Mouse (Mus musculus) liver (tissue): ENCODE results near the gene Vwa3a.

Experiments used
- DNase-seq: peaks from one replicate; pipeline ENCODE4 v3.0.0-alpha.2; 2020; ENCODE audit warnings: mixed read lengths

The Vwa3a gene

GRCm38 (mm10) chr7:120748478-120748877, 9.4 kb downstream of the Vwa3a start:
- no peak for DNase-seq

DNA sequence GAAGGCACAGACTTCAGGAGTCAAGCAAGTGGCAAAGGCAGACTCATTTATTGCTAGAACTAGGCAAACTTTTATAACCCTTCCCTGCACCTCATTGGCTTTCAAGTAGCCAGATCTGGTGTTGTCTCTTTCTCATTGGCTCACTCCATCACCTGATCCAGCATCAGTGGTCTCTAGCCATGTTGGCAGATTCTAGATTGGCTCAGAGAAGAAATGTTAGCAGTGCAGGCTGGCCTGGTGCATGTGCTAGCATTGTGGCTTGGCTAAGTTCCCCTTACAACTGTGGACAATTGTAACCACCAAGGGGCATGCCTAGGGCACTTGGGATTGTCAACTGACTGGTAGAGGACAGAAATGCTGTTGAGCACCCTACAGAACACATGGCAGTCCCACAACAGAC, 12.2 kb downstream of the Vwa3a start:
- DNase-seq = no peak

DNA sequence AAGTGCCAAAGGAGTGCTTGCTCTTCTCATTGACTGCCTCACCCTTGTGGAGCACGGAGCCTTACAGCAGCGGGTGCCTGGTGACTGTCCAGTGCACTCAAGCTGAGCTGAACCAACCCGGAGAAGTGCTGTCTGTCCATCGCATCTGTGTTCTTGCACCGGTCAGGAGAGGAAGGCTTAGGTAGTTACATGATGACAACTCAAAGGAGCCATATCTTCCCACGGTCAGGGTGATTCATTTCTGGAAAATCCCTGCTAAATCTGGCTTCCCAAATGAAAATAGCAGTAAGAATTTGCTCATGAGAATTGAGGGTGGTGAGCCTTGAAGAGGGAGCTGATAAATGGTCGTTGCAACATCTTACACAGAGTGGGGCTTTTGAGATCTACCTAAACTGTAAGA, 12.8 kb downstream of the Vwa3a start:
- no peak for DNase-seq

DNA sequence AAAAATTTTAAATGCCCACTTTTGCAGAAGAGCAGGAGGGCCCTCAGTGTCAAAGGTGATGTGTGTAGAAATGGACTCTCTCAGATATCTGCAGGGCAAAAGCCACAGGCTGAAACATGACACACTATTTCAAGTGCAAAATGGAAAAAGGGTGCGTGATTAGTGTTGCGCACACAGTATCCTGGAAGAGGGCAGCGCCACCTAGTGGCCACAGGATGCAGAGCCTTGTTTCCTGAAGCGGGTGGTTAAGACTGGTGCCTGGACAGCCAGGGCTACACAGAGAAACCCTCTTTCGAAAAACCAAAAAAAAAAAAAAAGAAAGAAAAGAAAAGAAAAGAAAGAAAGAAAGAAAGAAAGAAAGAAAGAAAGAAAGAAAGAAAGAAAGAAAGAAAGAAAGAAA, 15.6 kb downstream of the Vwa3a start:
- DNase-seq = peak; percentile 83

GRCm38 (mm10) chr7:120767369-120767768, 28.3 kb downstream of the Vwa3a start:
- DNase-seq = no peak

GRCm38 (mm10) chr7:120771389-120771788, 32.3 kb downstream of the Vwa3a start:
- DNase-seq = no peak

GRCm38 (mm10) chr7:120778012-120778411, 38.9 kb downstream of the Vwa3a start:
- no peak for DNase-seq

- DNase-seq = no peak
These were observed 56.4 kb downstream of the Vwa3a start for GRCm38 (mm10) chr7:120795544-120795943.

DNA sequence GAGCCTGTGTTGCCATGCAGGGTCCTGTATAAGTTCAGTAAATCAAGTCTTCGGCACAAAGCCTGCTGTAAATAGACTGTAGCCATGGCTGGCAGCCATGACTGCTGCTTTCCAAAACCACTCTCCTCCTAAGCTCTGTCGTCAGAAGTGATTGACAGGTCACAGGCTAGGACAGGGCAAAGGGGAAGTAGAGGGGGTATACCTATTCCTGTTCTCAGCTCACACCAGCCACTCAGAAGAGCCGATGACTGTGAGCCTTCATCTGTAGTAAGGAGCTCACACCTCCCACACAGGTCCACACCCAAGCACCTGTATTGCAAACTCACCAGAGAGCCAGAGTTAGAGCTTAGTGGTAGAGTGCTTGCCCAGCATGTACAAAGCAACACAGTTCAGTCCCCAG, 57.3 kb downstream of the Vwa3a start:
- no peak for DNase-seq

- no peak for DNase-seq
These were observed 64.2 kb downstream of the Vwa3a start for GRCm38 (mm10) chr7:120803268-120803667.

- no peak for DNase-seq
These were observed 70.6 kb downstream of the Vwa3a start for GRCm38 (mm10) chr7:120809705-120810104.

DNA sequence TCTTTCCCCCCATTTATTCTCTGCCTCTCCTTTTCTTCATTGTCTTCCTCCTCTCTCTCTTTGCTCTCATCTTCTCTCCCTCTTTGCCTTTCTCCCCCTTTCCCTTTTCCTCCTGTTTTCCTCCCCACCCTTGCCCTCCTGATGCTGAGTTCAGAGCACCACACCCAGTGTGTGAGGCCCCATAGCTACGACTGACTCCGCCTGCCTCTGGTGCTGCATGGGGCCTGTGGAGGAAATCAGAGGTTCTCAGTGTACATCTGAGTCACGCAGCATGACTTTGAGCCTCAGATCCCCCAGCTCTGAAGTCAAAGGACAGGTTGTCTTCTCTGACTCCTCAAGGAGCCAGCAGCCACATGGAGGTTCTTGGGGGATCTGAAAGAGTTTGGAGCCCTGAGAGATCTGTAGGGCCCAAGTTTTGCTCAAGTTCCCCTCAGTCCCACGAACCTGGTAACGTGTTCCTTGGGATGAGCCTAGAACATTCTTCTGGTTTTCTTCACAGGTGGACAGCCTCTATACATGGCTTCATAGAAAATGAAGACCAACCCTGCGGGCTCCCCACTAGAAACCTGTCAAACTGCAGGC, 72.8 kb downstream of the Vwa3a start, which contains the start of gene Gm5737:
Gene Gm5737, plus strand, starts transcription at position 532 of the 582 bp plus-strand sequence.
- no peak for DNase-seq

GRCm38 (mm10) chr7:120817552-120817951, 78.4 kb downstream of the Vwa3a start:
- no peak for DNase-seq

DNA sequence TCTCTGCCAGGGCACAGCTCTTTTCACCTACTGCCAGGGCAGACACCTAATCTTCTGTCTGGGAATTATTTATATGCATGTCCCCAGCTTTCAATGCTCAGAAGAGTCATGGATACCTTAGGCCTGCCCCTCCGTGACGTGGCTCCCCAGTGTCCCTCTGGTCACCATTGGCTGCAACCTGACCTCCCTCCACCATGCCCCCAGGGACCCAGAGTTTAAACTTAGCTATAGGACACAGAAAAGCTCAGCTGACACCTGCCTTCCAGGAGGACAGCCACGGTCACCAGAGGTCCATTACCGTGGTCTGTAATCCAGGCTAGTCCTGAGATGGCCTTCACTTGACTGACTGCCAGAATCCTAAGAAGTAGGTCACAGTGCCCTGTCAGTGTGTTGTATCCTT, 80.3 kb downstream of the Vwa3a start:
- DNase-seq = no peak

- peak; percentile 65 for DNase-seq
These were observed 84.1 kb downstream of the Vwa3a start for GRCm38 (mm10) chr7:120823248-120823647.

GRCm38 (mm10) chr7:120825097-120825496, 86.0 kb downstream of the Vwa3a start:
- DNase-seq = no peak

DNA sequence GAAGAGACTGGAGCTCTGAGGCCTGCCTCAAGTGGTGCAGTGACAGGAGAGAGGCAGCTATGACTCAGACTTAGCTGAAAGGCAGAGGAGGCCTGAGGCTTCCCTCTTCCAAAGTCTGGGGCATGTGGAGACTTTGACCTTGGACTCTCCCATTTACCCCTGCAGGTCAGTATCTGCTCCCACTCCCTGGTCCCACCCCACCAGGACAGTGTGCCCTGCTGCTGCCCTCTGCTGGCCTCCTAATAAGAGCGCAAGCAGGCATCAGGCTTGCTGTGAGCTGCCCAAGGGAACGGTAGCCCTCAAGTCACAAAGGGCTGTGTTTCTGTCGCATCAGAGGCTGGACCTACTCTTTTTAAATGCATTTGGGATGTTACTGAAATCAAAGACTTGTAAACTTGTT, 87.3 kb downstream of the Vwa3a start:
- peak; percentile 60 for DNase-seq

GRCm38 (mm10) chr7:120830431-120831381, 91.6 kb downstream of the Vwa3a start:
- peak; percentile 83 for DNase-seq

- peak; percentile 63 for DNase-seq
These were observed 95.3 kb downstream of the Vwa3a start for GRCm38 (mm10) chr7:120834426-120834825.

DNA sequence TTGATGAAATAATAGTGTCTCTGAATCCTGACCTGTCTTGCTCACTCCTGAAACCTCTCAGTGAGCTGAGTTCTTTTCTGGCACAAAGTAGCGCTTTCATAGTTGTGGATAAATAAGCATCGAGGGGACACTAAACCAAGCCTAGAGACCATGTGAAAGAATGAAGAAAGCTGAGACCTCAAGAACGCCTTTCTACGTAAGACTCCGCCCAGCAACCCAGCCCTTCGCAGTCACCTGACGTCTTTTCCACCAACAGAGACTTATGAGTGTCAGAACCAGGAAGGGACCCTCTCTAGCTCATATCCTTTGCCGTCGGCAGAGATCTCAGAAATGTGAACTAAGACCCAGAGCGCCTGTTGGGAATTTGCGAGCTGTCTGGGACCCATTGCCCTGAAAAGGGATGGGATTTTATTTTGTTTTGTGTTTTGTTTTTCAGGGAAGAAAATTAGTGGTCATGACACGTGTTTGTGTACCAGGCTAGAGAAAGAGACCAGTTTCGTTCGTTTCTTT, 95.8 kb downstream of the Vwa3a start:
- peak; percentile 86 for DNase-seq

DNA sequence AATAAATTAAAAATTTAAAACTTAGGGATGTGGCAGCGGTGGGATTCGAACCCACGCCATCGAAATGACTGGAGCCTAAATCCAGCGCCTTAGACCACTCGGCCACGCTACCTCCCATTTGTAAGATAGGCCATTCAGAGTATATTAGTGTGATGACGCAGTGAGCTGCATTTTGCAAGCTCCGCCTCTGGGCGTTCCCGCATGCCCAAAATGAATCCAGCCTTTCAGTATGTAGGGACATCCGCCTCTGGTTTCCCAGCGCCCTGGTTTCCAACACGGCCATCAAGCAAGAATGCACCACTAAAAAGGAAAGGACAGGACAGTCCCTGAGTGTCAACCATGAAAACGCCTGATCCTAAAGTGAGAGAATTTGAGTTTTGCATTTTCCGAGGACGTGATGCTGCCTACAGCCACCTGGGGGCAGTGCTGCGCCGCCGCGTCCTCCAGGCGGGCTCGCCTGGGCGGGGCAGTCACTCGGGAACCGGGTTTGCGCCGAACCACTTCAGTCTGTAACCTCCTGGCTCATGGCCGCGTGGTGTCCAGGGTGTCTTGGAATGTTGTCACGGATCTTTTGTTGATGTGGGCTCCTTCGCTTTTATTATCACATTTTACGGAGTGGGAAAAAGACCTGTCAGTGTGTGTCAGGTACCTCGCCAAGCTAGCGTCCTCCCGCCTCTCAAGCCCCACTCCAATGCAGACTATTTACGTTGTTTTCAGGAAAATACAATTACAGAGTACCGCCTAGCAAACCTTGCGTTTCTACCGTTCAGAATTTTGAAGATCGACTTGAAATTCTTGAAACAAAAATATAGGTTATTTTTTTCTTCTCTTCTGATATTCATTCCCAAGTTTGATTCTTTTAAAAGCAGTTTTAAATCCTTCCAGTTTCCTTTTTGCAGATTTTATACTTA, 96.6 kb downstream of the Vwa3a start:
- DNase-seq = peak; percentile 94

DNA sequence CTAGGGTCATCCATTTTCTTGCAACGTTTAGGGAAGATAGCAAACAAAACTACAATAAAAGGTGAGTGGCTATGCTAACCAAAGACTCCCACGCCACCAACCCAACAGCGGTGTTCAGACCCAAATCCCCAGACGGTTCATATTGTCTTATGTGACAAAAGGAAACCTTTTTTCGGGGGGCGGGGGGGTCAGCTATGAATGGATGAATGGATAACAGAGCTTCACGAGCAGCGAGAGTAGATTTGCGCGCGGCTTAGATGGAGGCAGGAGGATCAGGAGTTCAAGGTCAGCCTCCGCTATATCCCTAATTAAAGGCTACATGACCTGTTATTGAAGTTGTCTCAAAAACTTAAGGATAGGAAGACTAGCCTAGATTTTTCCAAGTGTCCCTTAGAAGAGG, 97.2 kb downstream of the Vwa3a start:
- peak; percentile 64 for DNase-seq
